28 mouse cellular contexts compared by ENCODE assay signal in genomic region chr13:43299171-43299570, GRCm38 (mm10). TPM values are rescaled to one million over a fixed set of nuclear protein-coding genes. Genes with fewer than 3 reads are reported as not detected.
DNase-seq lines count a peak whose midpoint lies in the region; TF ChIP-seq lines count a peak whose summit lies in the region.
"Had no signal": no experiment of that assay in that cellular context is flagged by ENCODE, and none has a peak within 500 bp of the region (broad histone marks: within the 10 kb centered on the region; RNA-seq: fewer than 3 reads in every experiment).

No protein-coding gene starts in this region.

- TF ChIP-seq EP300 in ES-Bruce4 (IDR thresholded peaks at IDR 0.05; ENCODE audit: insufficient read depth, low read depth, low read length), result no peak

- H3K4me3 ChIP-seq in layer of hippocampus, adult 2 months, result peak overlapping the region; percentile 69
- no peak overlapping the region for H3K4me3 ChIP-seq in ES-Bruce4 (ENCODE audit: low read depth, low read length)
- H3K4me3 ChIP-seq in cortical plate, adult 2 months (ENCODE audit: insufficient read depth, low read length), result peak overlapping the region; percentile 79
- H3K4me3 ChIP-seq: embryonic facial prominence, embryonic 13.5 days; erythroblast, embryonic 14.5 days; forebrain, embryonic 13.5 days; heart, embryonic 15.5 days; intestine, embryonic 15.5 days; limb, embryonic 15.5 days; stomach, embryonic 15.5 days had no signal

- H3K27me3 ChIP-seq in ES-Bruce4 (ENCODE audit: control insufficient read depth, insufficient read depth, low read length, poor library complexity, severe bottlenecking), result no peaks in the 10 kb centered on the region
- H3K27me3 ChIP-seq: Patski had no signal

- no peak for TF ChIP-seq POLR2A in ES-Bruce4 (IDR thresholded peaks at IDR 0.05; ENCODE audit: insufficient read depth, low read length)
- no peak for TF ChIP-seq POLR2A in cortical plate, adult 2 months (IDR thresholded peaks at IDR 0.05; ENCODE audit: extremely low read depth, insufficient read depth, low read length)

- no peak overlapping the region for H3K9ac ChIP-seq in ES-Bruce4 (ENCODE audit: low read depth, poor library complexity, severe bottlenecking)
- H3K9ac ChIP-seq: embryonic facial prominence, embryonic 13.5 days; forebrain, embryonic 13.5 days; heart, embryonic 15.5 days; intestine, embryonic 15.5 days; limb, embryonic 15.5 days; liver, embryonic 14.5 days; lung, embryonic 14.5 days; stomach, embryonic 15.5 days had no signal

- DNase-seq in cerebellum, adult 9-11 months, result peak; percentile 16
- DNase-seq in cerebellum, postnatal 14 days, result no peak
- no peak for DNase-seq in layer of hippocampus, adult 2 months (ENCODE audit: low spot score in 2 of 2)
- no peak for DNase-seq in layer of hippocampus, postnatal 14 days (ENCODE audit: low spot score in 2 of 2)
- DNase-seq in right cerebral cortex, postnatal 10 days (ENCODE audit: low spot score in 2 of 2), result no peak
- DNase-seq in left cerebral cortex, adult 18-20 months (ENCODE audit: low spot score in 2 of 2), result no peak
- DNase-seq: adrenal gland, adult 2 months; cerebellum, adult 8-10 months; embryo, embryonic 11 days; heart, postnatal 4 days; kidney, adult 8-10 months; kidney, postnatal 14 days; left cerebral cortex, postnatal 4 days; lung, embryonic 14.5 days; right cerebral cortex, adult 18-20 months; thymus, postnatal 25 days had no signal

- H3K4me1 ChIP-seq in ES-Bruce4 (ENCODE audit: control insufficient read depth, insufficient read depth, low read length), result peaks cover 9% of the 10 kb centered on the region
- H3K4me1 ChIP-seq in cortical plate, adult 2 months (ENCODE audit: control insufficient read depth, insufficient read depth, low read length), result peaks cover 10% of the 10 kb centered on the region

- H3K27ac ChIP-seq in layer of hippocampus, adult 2 months, result peak overlapping the region; percentile 98
- peak overlapping the region; percentile 55 for H3K27ac ChIP-seq in ES-Bruce4 (ENCODE audit: insufficient read depth, low read length)
- H3K27ac ChIP-seq in cortical plate, adult 2 months (ENCODE audit: insufficient read depth, low read length), result no peak overlapping the region
- H3K27ac ChIP-seq: embryonic facial prominence, embryonic 13.5 days; forebrain, embryonic 13.5 days; heart, embryonic 15.5 days; intestine, embryonic 15.5 days; limb, embryonic 15.5 days; liver, embryonic 14.5 days; stomach, embryonic 15.5 days had no signal

- no peaks in the 10 kb centered on the region for H3K36me3 ChIP-seq in ES-Bruce4 (ENCODE audit: control insufficient read depth, insufficient read depth, low read length, poor library complexity, severe bottlenecking)
- H3K36me3 ChIP-seq: embryonic facial prominence, embryonic 13.5 days; G1E; heart, embryonic 15.5 days; intestine, embryonic 15.5 days; limb, embryonic 15.5 days; stomach, embryonic 15.5 days had no signal

- no peaks in the 10 kb centered on the region for H3K9me3 ChIP-seq in ES-Bruce4 (replicated peaks; ENCODE audit: control insufficient read depth, insufficient read depth, low read length, poor library complexity, severe bottlenecking)
- H3K9me3 ChIP-seq: embryonic facial prominence, embryonic 13.5 days; forebrain, embryonic 13.5 days; heart, embryonic 15.5 days; intestine, embryonic 15.5 days; limb, embryonic 15.5 days; stomach, embryonic 15.5 days had no signal

- no peak for TF ChIP-seq CTCF in layer of hippocampus, adult 2 months (conservative IDR thresholded peaks at IDR 0.05)
- no peak for TF ChIP-seq CTCF in ES-Bruce4 (IDR thresholded peaks at IDR 0.05; ENCODE audit: low read depth, low read length)
- TF ChIP-seq CTCF in cortical plate, adult 2 months (IDR thresholded peaks at IDR 0.05; ENCODE audit: extremely low read depth, insufficient read depth, low read length), result no peak

RNA-seq across cellular contexts. Expression of gene Gfod1, which starts 4.8 kb away (rescaled TPM):
- 10 to 100 TPM; 94.6 to 99.3 TPM for total RNA-seq in layer of hippocampus, adult 2 months (2021)
- 10 to 100 TPM; 58.3 to 59.2 TPM for total RNA-seq in layer of hippocampus, postnatal 14 days (2021)
- polyA plus RNA-seq in ES-Bruce4 (2011; ENCODE audit: insufficient read depth, insufficient read length, low read depth, missing spikeins), result 3.3 and 6.2 TPM in 2 replicates
- polyA plus RNA-seq in cortical plate, adult 2 months (2012; rRNA removed), result 39.7 and 42.1 TPM in 2 replicates
- total RNA-seq in left cerebral cortex, adult 18-20 months (2021), result 100 to 1,000 TPM; 116 to 128 TPM
